Comparison of ENCODE assay signal across 8 mouse cellular contexts in genomic region chr11:98872040-98872439, GRCm38 (mm10). TPM values are rescaled to one million over a fixed set of nuclear protein-coding genes. Genes with fewer than 3 reads are reported as not detected.
DNase-seq lines count a peak whose midpoint lies in the region; ATAC-seq lines count a peak whose summit lies in the region.

No protein-coding gene starts in this region.

- peak; percentile 75 for DNase-seq in layer of hippocampus, adult 11-12 months (ENCODE audit: low spot score)
- no peak for DNase-seq in layer of hippocampus, postnatal 25 days (ENCODE audit: extremely low spot score in 1 of 2, low spot score in 1 of 2)
- DNase-seq in frontal cortex, postnatal 14 days (ENCODE audit: low spot score in 2 of 2): peak; percentile 43 to 45
- peak; percentile 55 for DNase-seq in layer of hippocampus, adult 9-10 months (ENCODE audit: low spot score)
- peak; percentile 60 to 78 for DNase-seq in right cerebral cortex, postnatal 10 days (ENCODE audit: low spot score in 2 of 2)
- no peak for DNase-seq in urinary bladder, postnatal 10 days (ENCODE audit: low spot score)

- no peak overlapping the region for H3K4me3 ChIP-seq in intestine, embryonic 15.5 days (replicated peaks)
- no peak overlapping the region for H3K4me3 ChIP-seq in kidney, embryonic 15.5 days (replicated peaks)

- no peak overlapping the region for H3K27ac ChIP-seq in intestine, embryonic 15.5 days
- no peak overlapping the region for H3K27ac ChIP-seq in kidney, embryonic 15.5 days

- H3K9me3 ChIP-seq in intestine, embryonic 15.5 days: no peaks in the 10 kb centered on the region
- H3K9me3 ChIP-seq in kidney, embryonic 15.5 days (replicated peaks): no peaks in the 10 kb centered on the region

- ATAC-seq in intestine, embryonic 15.5 days: no peak
- ATAC-seq in kidney, embryonic 15.5 days (replicated peaks; ENCODE audit: low FRiP score): no peak

- no peaks in the 10 kb centered on the region for H3K27me3 ChIP-seq in intestine, embryonic 15.5 days (replicated peaks)
- no peaks in the 10 kb centered on the region for H3K27me3 ChIP-seq in kidney, embryonic 15.5 days

- no peak overlapping the region for H3K4me2 ChIP-seq in intestine, embryonic 15.5 days (replicated peaks)
- no peak overlapping the region for H3K4me2 ChIP-seq in kidney, embryonic 15.5 days

- peaks cover 8% of the 10 kb centered on the region for H3K36me3 ChIP-seq in intestine, embryonic 15.5 days
- H3K36me3 ChIP-seq in kidney, embryonic 15.5 days: peaks cover 45% of the 10 kb centered on the region

- 66% methylated on average over 4 of the region's 4 CpGs for WGBS in intestine, embryonic 15.5 days
- 74% methylated on average over 4 of the region's 4 CpGs for WGBS in kidney, embryonic 15.5 days

- 0 out of 2 replicates have a peak, but pooled peaks cover 1% of the 10 kb centered on the region for H3K4me1 ChIP-seq in intestine, embryonic 15.5 days (replicated peaks)
- H3K4me1 ChIP-seq in kidney, embryonic 15.5 days: peaks cover 6% of the 10 kb centered on the region

- no peak overlapping the region for H3K9ac ChIP-seq in intestine, embryonic 15.5 days
- H3K9ac ChIP-seq in kidney, embryonic 15.5 days: no peak overlapping the region

RNA-seq across cellular contexts. Expression of gene Wipf2, which starts 8.6 kb away (rescaled TPM):
- total RNA-seq in layer of hippocampus, postnatal 25 days (2021): 10 to 100 TPM; 57.2 to 61.4 TPM
- polyA plus RNA-seq in intestine, embryonic 15.5 days (2015; fragmentation: Nextera tagmentation; extraction: Ambion mirVana): 3.7 and 4.2 TPM in 2 replicates
- 4.2 and 5.2 TPM in 2 replicates for polyA plus RNA-seq in kidney, embryonic 15.5 days (2015; fragmentation: Nextera tagmentation; extraction: Ambion mirVana)

RNA-seq across cellular contexts. Expression of gene Rapgefl1, which starts 35.5 kb away (rescaled TPM):
- total RNA-seq in layer of hippocampus, postnatal 25 days (2021): 100 to 1,000 TPM; 185 to 222 TPM
- polyA plus RNA-seq in intestine, embryonic 15.5 days (2015; fragmentation: Nextera tagmentation; extraction: Ambion mirVana): 1.1 and 1.2 TPM in 2 replicates
- polyA plus RNA-seq in kidney, embryonic 15.5 days (2015; fragmentation: Nextera tagmentation; extraction: Ambion mirVana): 1.6 and 1.7 TPM in 2 replicates

RNA-seq across cellular contexts. Expression of gene Cdc6, which starts 35.6 kb away (rescaled TPM):
- total RNA-seq in layer of hippocampus, postnatal 25 days (2021): under 1 TPM; 0.54 to 0.94 TPM
- polyA plus RNA-seq in intestine, embryonic 15.5 days (2015; fragmentation: Nextera tagmentation; extraction: Ambion mirVana): 24.0 and 26.7 TPM in 2 replicates
- polyA plus RNA-seq in kidney, embryonic 15.5 days (2015; fragmentation: Nextera tagmentation; extraction: Ambion mirVana): 36.3 and 39.1 TPM in 2 replicates

RNA-seq across cellular contexts. Expression of gene Rara, which starts 55.6 kb away (rescaled TPM):
- 10 to 100 TPM; 17.0 to 17.7 TPM for total RNA-seq in layer of hippocampus, postnatal 25 days (2021)
- polyA plus RNA-seq in intestine, embryonic 15.5 days (2015; fragmentation: Nextera tagmentation; extraction: Ambion mirVana): 30.7 and 31.5 TPM in 2 replicates
- polyA plus RNA-seq in kidney, embryonic 15.5 days (2015; fragmentation: Nextera tagmentation; extraction: Ambion mirVana): 29.3 and 32.1 TPM in 2 replicates

Comparison
In these comparisons a context has a peak if more than half of its experiments do, and no peak if none do; other contexts are left out.
1. DNase-seq: peak in layer of hippocampus, adult 11-12 months (single experiment), frontal cortex, postnatal 14 days (2 of 2), layer of hippocampus, adult 9-10 months (single experiment) and right cerebral cortex, postnatal 10 days (2 of 2); none in layer of hippocampus, postnatal 25 days (0 of 2) and urinary bladder, postnatal 10 days (single experiment).